Mouse (Mus musculus) right cerebral cortex, adult 18-20 months (tissue): ENCODE results near the gene Gm28372.
"Not testable (repeated sequence)": the region's sequence is repeated elsewhere in the genome, so short reads cannot be mapped to it uniquely, and the experiment has no call there.

ENCODE experiments used
- DNase-seq: peaks from one replicate; pipeline ENCODE4 v3.0.0; 2022; ENCODE audit warnings: mixed read lengths

Gm28372 gene

DNA sequence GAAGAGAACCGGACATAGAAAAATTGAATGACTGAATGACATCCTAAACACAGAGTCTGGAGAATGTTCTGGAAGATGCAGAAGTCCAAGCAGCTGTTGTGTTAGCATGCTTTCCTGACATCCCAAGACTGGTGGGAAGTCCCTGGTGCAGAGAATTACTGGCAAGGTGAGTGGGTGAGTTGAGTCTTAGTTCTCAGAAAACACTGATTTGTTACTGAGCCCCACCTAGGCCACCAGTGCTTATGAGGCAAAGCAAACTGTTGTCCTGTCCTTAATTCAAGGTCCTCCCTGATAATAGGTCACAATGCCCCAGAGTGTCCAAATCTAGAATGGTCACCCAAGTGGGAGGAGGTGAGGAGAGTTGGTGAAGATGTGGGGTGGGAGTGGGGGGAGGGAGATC lies at the start of gene Gm28372, which contains the start of gene 1700020A23Rik:
Gene Gm28372 (plus strand): TSS at position 301 of the 400 bp plus-strand sequence.
Gene 1700020A23Rik (plus strand): TSS at position 321 of the 400 bp plus-strand sequence.
- DNase-seq: no peak

DNA sequence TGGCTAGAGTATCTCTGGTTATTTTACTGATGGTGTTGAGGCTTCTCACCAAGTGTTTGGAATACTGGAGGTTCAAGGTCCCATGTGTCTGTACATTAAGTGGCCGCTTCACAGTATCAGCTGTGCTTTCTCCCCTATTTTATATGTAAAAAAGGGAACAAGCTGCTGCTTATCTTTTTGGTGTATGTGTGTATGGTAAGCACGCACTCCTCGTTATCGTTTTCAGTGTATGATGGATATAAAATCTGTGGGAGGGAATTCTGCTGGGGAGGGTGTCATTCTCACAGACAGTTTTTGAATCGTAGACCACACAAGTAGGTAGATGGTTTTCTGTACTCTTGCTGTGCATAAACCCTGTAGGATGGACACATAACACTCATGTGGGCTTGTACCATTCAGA lies 47.5 kb upstream of the Gm28372 start:
- DNase-seq: no peak

DNA sequence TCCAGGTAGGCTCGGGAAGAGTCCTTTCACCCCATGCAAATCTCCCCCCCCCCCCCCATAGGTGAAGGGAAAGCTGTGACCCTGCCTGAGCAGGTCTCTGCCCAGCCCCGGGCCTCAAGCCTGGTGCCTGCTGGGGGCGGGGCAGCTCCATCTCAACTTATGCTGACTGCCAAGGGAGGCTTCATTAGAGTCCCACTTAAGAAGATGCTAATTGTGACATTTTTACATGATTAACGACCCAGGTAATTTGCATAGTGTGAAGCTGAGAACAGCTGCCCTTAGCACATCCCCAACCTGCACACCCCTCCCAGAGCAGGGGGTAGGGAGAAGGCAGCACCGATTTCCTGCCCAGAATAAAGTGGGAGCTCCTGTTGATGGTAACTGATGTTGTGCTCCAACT lies 46.2 kb upstream of the Gm28372 start:
- DNase-seq: no peak

DNA sequence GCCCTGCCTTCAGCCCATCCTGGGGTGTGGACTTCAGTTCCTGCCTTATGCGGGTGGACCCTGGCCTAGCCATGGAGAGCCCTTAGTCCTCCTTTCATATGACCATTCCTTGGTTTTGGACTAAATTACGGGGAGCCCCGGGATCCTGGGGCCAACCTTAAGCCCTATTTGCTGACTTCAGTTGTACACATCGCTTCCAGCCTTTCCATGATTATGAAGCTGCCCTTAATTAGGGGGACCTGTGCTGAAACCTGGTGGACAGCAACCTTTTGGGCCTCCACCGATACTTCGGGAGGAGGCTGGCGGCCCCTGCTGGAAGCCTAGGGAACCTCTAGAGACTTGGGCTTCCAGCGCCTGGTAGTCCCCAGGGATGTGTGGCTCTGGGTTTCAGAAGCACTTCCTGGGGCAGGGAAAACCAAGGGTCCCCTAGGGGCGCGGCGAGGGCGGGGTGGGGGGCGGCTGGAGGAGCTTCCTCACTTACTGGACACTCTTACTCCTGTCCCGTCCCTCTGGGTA lies 42.5 kb upstream of the Gm28372 start:
- DNase-seq: peak; percentile 20

DNA sequence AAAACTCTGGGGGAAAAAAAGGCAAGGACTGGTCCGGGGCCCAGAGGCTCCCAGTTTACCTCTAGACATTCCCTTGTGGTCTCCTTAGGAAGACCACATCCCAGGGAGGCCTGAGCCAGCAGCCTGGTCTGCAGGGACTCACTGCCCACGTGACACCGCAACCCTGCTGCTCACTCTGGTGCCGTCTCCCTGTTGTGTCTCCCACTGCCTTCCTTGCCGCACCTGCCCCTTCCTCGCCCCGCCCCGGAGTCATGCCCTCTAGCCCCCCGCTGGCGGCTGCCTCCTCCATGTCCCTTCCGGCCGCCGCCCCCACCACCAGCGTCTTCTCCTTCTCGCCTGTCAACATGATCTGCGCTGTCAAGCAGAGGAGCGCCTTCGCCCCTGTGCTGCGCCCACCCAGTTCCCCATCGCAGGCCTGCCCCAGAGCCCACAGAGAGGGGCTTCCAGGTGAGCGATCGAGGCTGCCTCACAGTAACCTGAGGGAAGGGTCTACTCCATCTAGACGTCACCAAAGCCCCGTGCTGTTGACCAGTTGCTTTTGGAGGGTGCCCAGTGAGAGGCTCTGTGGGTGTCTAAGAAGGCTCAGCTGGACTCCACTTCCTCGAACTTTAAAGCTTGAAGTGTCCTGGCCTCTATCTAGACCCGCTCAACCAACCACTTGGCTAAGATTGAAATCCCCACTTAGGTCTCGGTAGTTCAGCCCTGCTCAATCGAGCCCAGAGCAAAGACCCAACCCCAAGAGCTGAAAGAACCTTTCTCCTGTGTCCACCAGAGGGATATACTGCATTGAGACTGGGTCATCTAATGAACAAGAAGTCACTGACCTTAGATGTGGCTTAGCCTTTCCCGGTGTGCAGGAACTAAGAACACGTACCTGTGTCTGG lies 39.6 kb upstream of the Gm28372 start:
- DNase-seq: no peak

DNA sequence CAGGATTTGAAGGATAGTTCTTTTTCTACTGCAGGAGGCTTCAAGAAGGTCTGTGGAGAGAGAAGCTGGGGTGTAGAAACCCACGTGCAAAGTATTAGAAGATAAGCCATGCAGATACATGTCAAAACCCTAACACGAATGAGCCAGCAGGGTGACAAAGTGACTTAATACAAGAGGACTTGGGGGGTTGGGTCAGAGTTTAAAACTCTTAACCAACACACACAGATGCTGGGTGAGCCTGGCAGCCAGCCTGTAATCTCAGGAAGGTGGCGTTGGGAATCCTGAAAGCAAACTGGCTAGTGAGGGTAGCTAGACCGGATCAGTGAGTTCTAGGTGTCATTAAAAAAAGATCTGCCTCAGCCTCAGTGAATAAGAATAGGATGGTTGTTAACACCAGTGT lies 37.7 kb upstream of the Gm28372 start:
- DNase-seq: no peak

DNA sequence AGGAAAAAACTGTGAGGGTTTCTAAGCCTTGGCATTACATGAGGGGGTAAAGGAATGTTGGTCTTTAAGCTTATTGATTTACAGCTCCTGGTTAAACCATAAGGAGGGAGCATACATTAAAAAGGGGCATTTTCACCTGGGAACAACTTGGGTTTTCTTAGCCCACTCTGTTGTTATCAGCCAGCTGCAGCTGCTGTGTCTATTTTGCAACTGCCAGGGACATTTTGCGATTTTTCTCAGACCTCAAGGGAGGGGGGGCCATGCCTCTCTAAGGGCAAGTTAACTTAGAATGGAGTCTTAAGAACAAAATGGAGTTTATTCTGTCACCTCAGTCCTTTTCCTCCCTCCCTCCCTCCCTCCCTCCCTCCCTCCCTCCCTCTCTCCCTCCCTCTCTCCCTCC lies 32.0 kb upstream of the Gm28372 start:
- not testable (repeated sequence) for DNase-seq

DNA sequence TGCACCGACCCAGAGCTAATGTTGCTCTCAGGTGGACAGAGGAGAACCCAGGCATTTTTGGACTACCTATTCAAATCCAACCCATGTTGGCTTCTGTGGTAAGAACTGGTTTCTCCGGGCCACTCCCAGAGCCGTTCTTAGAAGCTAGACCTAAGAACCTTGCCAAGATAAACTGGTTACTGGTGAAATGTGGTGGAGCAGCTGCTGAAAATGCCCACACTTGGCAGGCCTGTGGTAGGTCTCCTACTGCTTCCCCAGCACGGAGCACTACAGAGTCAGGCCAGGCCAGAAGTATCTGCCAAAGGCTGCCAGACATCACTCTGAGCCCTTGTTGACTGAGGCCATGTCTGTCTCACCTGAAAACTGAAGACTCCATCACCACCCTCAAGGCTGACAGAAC lies 30.1 kb upstream of the Gm28372 start:
- DNase-seq: no peak

DNA sequence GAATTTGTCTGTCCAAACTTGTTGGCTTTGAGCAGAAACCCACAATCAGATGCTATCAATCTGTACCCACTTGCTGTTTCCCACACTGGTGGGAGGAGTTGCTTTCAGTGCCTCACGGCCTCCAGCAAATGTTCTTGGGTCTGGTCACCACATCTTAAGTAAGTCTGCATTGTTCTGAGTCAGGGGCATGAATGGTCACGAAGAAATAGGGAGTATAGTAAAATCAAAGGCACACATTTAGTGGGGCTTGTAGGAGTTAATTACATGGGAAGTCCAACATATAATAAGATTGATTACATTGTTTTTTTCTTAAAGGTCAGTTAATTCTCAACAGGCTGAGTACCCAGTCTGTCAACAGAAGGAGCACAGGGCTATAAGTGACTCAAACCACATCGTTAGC lies 21.8 kb upstream of the Gm28372 start:
- DNase-seq: no peak

DNA sequence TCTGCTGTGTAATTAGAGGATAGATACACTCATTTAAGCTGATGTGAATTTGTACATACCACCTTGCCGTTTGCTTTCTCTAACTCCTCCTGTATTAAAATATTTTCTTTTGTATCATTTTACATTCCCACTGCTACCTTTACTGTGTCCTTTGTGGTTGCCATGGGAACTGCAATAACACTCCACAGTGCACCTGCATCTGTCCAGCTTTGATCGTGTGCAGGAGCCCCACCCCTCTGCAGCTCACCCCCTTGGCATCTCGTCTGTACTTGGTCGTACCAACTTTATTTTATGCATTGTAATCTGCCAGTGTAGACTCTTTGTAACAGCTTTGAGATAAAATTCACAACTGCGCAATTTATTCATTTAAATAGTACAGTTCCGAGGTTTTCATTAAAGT lies 21.1 kb upstream of the Gm28372 start:
- DNase-seq: no peak

DNA sequence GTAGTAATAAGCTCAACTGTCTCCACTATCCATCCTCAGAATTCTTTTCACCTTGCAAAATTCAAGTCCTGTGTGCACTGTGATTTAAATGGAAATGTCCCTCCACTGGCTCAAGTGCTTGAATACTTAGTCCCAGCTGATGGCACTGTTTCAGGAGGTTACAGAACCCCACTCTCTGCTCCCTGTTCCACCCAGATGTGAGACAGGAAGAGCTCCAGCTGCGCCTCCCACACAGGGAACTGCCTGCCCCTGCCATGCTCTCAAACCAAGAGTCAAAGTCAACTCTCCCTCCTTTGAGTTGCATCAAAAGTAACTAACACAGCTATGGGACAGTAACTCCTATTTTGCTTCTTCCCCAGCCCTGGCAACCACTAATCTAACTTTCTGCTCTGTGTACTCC lies 18.8 kb upstream of the Gm28372 start:
- DNase-seq: no peak

DNA sequence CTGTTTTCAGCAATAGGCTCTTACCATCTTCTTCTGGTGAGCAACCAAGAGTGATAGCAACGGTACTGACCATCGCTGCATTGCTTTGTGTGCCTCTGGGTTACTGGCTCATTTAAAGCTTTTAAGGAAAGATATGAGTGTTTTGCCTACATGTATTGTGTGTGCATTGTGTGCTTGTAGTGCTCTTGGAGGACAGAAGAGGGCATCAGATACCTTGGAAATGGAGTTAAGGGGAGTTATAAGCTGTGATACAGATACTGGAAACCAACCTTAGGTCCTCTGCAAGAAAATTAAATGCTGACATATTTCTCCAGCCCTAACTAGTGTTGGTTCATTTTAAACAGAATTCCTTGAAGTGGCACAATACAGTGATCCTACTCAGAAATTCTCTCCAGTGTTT lies 16.2 kb upstream of the Gm28372 start:
- no peak for DNase-seq

DNA sequence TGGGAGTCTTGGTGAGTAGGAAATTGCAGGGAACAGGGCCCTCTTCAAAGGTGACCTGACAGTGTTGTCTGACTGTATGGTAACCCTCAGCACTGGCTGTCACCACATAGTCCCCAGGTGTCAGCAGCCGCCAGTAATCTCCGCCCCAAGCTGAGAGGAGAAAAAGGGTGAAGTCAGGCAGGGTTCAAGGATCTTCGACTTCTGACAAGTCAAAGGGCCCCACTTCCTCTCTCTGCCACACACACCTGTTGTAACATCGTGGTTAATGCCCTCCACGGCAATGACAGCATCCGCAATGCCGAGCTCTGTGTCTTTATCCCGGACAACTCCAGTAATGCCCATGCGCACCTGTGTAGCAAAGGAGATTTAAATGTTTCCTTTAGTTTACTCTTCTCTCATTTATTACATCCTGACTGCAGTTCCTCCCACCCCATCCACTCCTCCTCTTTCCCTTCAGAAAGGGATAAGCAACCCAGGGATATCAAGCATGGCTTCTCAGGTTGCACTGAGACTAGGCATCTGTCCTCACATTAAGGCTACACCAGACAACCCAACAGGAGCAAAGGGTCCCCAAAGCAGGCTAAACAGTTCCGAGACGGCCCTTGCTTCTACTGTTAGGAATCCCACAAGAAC lies 13.9 kb upstream of the Gm28372 start:
- DNase-seq: no peak

DNA sequence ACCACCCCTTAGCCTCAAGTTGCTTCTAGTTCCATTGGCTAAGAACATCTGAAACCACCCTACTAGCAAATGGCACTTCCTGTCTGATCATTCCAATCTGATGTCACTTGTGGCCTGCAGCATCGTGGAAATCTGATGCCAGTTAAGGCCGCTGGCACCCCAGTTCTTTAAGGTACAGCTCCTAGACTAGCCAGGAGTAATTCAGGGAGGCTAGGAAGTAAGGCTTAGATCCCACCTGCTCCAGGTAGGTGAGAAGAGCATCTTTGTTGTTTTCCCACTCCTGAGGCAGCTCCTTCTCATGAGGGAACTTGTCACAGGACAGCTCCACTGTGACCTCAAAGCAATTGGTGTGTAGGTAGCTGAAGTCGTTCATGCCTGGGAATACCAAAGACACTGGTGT lies 12.2 kb upstream of the Gm28372 start:
- no peak for DNase-seq

DNA sequence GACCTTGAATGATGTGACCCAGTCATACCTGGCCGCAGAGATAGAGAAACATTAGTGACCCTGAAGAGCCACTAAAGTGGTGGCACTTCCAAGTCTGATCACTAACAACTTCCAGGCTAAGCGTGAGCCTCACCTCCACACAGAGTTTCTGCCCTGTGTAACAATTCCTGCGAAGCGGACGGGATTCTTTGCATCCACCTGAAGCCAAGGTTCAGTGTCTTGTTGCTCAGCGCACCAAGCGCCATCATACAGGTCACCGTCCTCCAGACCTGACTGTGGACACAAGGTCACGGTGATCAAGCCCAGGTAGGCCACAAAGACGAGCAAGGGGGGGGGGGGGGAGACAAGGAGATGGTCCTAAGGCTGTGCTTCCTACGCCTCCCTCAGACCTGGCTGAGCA lies 9.3 kb upstream of the Gm28372 start:
- DNase-seq: no peak

DNA sequence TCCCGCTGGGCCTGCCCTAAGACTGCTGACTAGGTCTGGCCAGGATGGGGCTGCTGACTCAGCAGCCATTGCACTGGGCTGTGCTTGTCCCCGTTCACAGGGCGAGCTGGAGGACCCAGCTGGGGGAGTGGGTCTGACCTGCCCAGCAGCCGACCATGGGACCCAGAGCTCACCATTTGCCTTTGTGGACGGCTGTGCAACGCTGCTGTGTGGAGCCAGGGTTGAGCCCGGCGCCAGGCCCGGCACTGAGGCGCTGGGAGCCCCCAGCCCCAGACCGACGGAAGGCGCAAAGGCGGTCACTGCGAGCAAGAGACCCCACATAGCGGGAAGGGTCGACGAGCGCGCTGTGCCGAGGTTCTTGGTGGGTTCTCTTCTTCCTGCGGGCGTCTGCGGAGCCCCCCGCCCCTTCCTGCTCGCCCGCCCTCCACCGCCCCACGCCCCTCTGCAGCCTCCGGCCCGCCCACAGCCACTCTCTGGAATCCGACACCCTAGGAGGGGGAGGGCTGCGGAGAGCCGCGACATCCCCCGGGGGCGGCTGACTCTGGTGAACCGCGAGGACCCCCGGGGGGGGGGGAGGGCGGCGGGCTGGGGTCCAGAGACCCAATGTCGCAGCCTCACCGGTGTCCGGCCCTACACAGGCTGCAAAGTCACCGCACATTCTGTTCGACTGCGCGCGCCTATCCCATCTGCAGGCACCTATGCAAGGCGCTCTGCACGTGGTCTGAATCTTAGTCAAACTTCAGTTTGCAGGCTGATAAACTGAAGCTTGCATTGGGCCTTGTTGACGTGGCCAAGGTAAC lies 7.7 kb upstream of the Gm28372 start, which contains the start of gene Cpxm1:
Gene Cpxm1 (minus strand): TSS at position 389 of the 800 bp plus-strand sequence.
- DNase-seq: no peak

DNA sequence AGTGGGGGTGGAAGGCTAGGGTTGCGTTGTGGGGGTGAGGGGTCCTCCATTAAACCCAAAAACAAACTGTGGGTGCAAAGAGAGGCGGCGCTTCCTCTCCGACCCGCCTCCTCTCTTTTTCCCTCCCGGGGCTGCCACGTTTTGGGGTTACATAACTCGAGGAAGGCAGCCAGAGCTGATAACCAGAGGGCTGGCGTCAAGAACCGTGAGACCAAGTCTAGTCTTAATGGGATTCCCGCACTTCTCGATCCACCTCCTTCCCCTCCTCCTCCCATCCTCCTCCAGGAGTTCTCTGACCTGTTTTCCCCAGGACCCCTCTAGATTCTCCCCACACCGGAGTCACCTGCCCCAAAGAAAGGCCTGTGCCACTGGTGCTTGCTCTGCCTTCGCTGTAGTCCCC lies 6.9 kb upstream of the Gm28372 start:
- peak; percentile 31 for DNase-seq

DNA sequence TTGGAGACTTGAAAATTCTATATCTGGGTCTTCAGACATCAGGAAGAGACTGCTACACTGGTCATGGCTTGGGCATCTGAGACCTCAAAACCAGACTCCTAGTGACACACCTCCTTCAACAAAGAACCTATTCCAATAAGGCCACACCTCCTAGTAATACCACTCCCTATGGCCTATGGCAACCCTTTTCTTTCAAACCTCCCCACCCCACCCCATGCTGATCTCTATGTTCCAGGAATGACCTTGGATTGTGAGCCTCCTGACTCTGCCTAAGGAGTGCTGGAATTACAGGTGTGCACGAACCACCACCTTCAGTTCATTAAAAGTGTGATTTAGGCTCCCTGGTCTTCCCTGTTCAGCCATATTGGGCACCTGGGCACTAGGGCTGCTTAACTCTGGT lies 5.0 kb upstream of the Gm28372 start:
- no peak for DNase-seq

DNA sequence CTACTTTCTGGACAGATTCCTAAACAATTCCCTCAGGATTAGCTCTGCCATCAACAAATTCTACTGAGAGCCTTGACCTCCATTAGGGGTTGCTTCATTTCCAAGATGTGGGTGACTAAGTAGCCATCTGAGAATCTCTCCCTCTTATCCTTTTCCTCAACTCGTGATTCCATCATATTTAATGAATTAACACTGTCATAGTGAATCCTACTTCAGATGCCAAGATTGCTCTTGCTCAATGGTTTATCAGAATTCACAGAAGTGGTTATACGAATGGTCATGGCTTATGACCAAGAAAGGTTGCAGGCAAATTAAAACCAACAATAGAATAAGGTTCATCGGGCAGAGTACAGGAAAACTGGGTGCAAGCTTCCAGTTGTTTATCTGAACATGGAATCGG lies 3.1 kb upstream of the Gm28372 start:
- no peak for DNase-seq

DNA sequence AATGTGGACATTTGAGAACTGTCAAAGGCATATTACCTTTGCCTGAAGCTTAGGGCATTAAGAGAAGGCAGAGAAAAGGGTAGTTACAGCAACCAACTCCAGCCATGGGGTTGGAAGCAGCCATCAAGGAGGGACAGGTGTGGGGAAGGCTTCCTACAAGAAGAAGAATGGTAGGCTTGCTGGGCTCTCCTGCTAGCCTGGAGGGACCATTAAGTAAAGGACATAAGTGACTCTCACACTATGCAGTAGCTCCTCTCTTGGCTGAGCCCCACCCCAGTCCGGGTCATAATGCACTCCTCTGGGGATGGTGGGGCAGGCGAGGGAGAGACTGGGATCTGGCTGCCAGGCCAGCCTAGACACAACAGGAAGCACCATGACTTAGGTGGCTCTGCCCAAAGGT lies 1.1 kb downstream of the Gm28372 start, which contains the start of gene Tmem239:
Gene Tmem239 (plus strand): TSS at position 301 of the 400 bp plus-strand sequence.
- DNase-seq: no peak

DNA sequence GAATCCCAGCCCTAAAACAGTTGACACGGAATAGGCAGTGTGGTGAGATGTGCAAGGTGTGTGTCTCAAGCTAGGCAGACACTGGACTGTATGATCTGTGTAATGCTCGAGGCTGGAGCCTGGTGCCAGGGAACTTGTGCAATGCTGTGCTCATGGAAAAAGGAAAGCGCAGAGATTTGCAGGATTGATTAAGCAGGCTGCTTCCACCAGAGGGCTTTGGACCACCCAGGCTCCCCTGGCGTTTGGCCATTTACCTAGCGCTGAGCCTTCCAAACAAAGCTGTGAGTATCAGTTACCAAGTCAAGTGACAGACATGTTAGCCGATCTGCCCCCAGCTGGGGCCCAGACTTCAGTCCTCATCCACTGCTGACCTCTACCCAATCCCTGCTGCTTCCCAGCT lies 3.2 kb downstream of the Gm28372 start:
- DNase-seq: no peak

DNA sequence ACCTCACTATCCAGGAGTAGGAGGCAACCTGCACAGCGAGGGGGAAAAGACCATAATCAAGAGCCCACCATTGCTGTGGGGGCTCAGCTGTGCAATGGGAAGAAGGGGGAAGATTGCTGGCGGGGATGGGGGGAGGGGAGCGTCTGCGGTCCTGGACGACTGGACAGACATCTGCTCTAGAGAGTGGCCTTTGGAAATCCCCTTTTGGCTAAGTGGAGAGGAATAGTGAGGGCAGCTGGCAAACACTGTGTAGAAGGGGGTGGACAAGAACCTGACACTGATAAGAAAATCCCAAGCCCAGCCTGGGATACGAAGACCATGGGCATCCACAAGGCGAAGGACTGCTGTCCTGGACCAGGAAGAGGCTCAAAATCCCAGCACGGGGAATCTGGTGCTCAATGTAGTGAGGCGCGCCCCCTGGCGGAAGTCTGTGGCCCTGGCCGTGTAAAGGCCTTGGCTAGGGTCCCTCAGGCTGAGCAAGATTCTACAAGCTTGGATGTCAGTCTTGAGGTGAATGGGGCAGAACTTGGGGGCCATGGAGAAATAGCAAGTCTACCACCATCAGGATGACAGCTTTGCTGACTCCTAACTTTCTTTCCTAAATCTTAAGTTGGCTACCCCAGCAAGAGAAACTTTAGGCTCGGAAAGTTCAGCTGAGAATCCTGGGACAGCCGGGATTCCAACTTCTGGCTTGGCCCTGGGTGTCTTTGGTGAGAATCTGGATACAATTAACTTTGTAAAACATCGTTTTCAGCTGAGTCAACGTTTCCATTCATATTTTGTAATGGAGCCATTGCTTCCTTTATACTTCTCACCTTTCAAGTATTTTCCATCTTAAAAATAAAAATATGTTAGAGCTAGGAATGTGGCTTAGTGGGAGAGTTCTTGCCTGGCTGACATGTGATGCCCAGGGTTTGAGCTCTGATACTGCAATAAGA lies 6.8 kb downstream of the Gm28372 start:
- DNase-seq: peak; percentile 70
